Mouse (Mus musculus): ENCODE measurements around the gene Inpp5k. TPM values are rescaled to one million over a fixed set of nuclear protein-coding genes. Genes with fewer than 3 reads are reported as not detected.

Gene Inpp5k
- polyA plus RNA-seq, 1 experiment from 2014 or later = 59.3 TPM

- peak overlapping the region; percentile 70 for H3K4me3 ChIP-seq (replicated peaks; ENCODE audit: low read length)
- no peaks in the 10 kb centered on the region for H3K36me3 ChIP-seq (ENCODE audit: control insufficient read depth, insufficient read depth)
- peaks cover 48% of the 10 kb centered on the region for H3K4me1 ChIP-seq (replicated peaks; ENCODE audit: control insufficient read depth, insufficient read depth, low read length)
- 61% methylated on average over 10 of the region's 13 CpGs for WGBS
- no peak for ATAC-seq
- peaks cover 9% of the 10 kb centered on the region for H3K27me3 ChIP-seq (replicated peaks; ENCODE audit: control insufficient read depth, insufficient read depth, low read length)
- H3K27ac ChIP-seq (ENCODE audit: low read length) = no peak overlapping the region; the same call in 1 of the 2 replicates
- no peaks in the 10 kb centered on the region for H3K9me3 ChIP-seq (ENCODE audit: control insufficient read depth, low read length)
- H3K9ac ChIP-seq (replicated peaks; ENCODE audit: low read depth, low read length) = peak overlapping the region; percentile 83
- peak overlapping the region; percentile 88 for H3K4me2 ChIP-seq (ENCODE audit: low read length)
Measured at GRCm38 (mm10) chr11:75650958-75651425, 20.2 kb downstream of the Inpp5k start.

GRCm38 (mm10) chr11:75651426-75652221 lies 20.8 kb downstream of the Inpp5k start:
- Histone ChIP-seq H3K27ac (ENCODE audit: low read length) (peak overlapping the region; percentile 61; the same call in 1 of the 2 replicates), H3K9ac (replicated peaks; ENCODE audit: low read depth, low read length) (peak overlapping the region; percentile 83), H3K9me3 (ENCODE audit: control insufficient read depth, low read length) (no peaks in the 10 kb centered on the region), H3K4me1 (replicated peaks; ENCODE audit: control insufficient read depth, insufficient read depth, low read length) (peaks cover 54% of the 10 kb centered on the region), H3K4me2 (ENCODE audit: low read length) (peak overlapping the region; percentile 88), H3K4me3 (replicated peaks; ENCODE audit: low read length) (peak overlapping the region; percentile 70), H3K36me3 (ENCODE audit: control insufficient read depth, insufficient read depth) (no peaks in the 10 kb centered on the region), H3K27me3 (replicated peaks; ENCODE audit: control insufficient read depth, insufficient read depth, low read length) (peaks cover 9% of the 10 kb centered on the region)
- peak; percentile 62 for ATAC-seq
- WGBS = under 1% methylated on average over 52 of the region's 54 CpGs

GRCm38 (mm10) chr11:75652222-75652941 lies 21.6 kb downstream of the Inpp5k start:
- Histone ChIP-seq H3K4me2 (ENCODE audit: low read length) (peak overlapping the region; percentile 88), H3K4me1 (replicated peaks; ENCODE audit: control insufficient read depth, insufficient read depth, low read length) (peaks cover 54% of the 10 kb centered on the region), H3K9me3 (ENCODE audit: control insufficient read depth, low read length) (no peaks in the 10 kb centered on the region), H3K36me3 (ENCODE audit: control insufficient read depth, insufficient read depth) (no peaks in the 10 kb centered on the region), H3K9ac (replicated peaks; ENCODE audit: low read depth, low read length) (peak overlapping the region; percentile 83), H3K4me3 (replicated peaks; ENCODE audit: low read length) (peak overlapping the region; percentile 70), H3K27me3 (replicated peaks; ENCODE audit: control insufficient read depth, insufficient read depth, low read length) (peaks cover 9% of the 10 kb centered on the region), H3K27ac (ENCODE audit: low read length) (no peak overlapping the region)
- ATAC-seq = no peak
- WGBS = 26% methylated on average over 20 of the region's 20 CpGs

GRCm38 (mm10) chr11:75652942-75653684 lies 22.3 kb downstream of the Inpp5k start:
- Histone ChIP-seq H3K9ac (replicated peaks; ENCODE audit: low read depth, low read length) (no peak overlapping the region), H3K27ac (ENCODE audit: low read length) (no peak overlapping the region), H3K27me3 (replicated peaks; ENCODE audit: control insufficient read depth, insufficient read depth, low read length) (peaks cover 9% of the 10 kb centered on the region), H3K4me1 (replicated peaks; ENCODE audit: control insufficient read depth, insufficient read depth, low read length) (peaks cover 47% of the 10 kb centered on the region), H3K4me2 (ENCODE audit: low read length) (peak overlapping the region; percentile 84), H3K9me3 (ENCODE audit: control insufficient read depth, low read length) (no peaks in the 10 kb centered on the region), H3K36me3 (ENCODE audit: control insufficient read depth, insufficient read depth) (no peaks in the 10 kb centered on the region), H3K4me3 (replicated peaks; ENCODE audit: low read length) (peak overlapping the region; percentile 53)
- WGBS = 33% methylated on average over 14 of the region's 14 CpGs
- ATAC-seq = no peak

- 1% methylated on average over 45 of the region's 45 CpGs for WGBS
- H3K9me3 ChIP-seq (ENCODE audit: control insufficient read depth, low read length) = no peaks in the 10 kb centered on the region
- H3K4me3 ChIP-seq (replicated peaks; ENCODE audit: low read length) = peak overlapping the region; percentile 53
- H3K4me2 ChIP-seq (ENCODE audit: low read length) = peak overlapping the region; percentile 84
- peaks cover 42% of the 10 kb centered on the region for H3K4me1 ChIP-seq (replicated peaks; ENCODE audit: control insufficient read depth, insufficient read depth, low read length)
- peaks cover 9% of the 10 kb centered on the region for H3K27me3 ChIP-seq (replicated peaks; ENCODE audit: control insufficient read depth, insufficient read depth, low read length)
- peak; percentile 30 for ATAC-seq
- H3K27ac ChIP-seq (ENCODE audit: low read length) = no peak overlapping the region
- H3K36me3 ChIP-seq (ENCODE audit: control insufficient read depth, insufficient read depth) = no peaks in the 10 kb centered on the region
- peak overlapping the region; percentile 54 for H3K9ac ChIP-seq (replicated peaks; ENCODE audit: low read depth, low read length)
Measured at GRCm38 (mm10) chr11:75653781-75654470, 23.1 kb downstream of the Inpp5k start.

- Histone ChIP-seq H3K27me3 (replicated peaks; ENCODE audit: control insufficient read depth, insufficient read depth, low read length) (peaks cover 9% of the 10 kb centered on the region), H3K4me2 (ENCODE audit: low read length) (peak overlapping the region; percentile 84), H3K4me1 (replicated peaks; ENCODE audit: control insufficient read depth, insufficient read depth, low read length) (peaks cover 42% of the 10 kb centered on the region), H3K4me3 (replicated peaks; ENCODE audit: low read length) (peak overlapping the region; percentile 53), H3K36me3 (ENCODE audit: control insufficient read depth, insufficient read depth) (no peaks in the 10 kb centered on the region), H3K9me3 (ENCODE audit: control insufficient read depth, low read length) (no peaks in the 10 kb centered on the region), H3K27ac (ENCODE audit: low read length) (no peak overlapping the region), H3K9ac (replicated peaks; ENCODE audit: low read depth, low read length) (0 out of 2 replicates have a peak overlapping the region, but pooled peaks have one; percentile 8)
- WGBS = 47% methylated on average over 25 of the region's 25 CpGs
- no peak for ATAC-seq
Measured at GRCm38 (mm10) chr11:75654471-75655390, 23.9 kb downstream of the Inpp5k start.

- peaks cover 41% of the 10 kb centered on the region for H3K4me1 ChIP-seq (replicated peaks; ENCODE audit: control insufficient read depth, insufficient read depth, low read length)
- no peaks in the 10 kb centered on the region for H3K9me3 ChIP-seq (ENCODE audit: control insufficient read depth, low read length)
- ATAC-seq = peak; percentile 37; the same call in 1 of the 2 replicates
- peaks cover 9% of the 10 kb centered on the region for H3K27me3 ChIP-seq (replicated peaks; ENCODE audit: control insufficient read depth, insufficient read depth, low read length)
- peaks cover 2% of the 10 kb centered on the region; the same call in 1 of the 2 replicates for H3K36me3 ChIP-seq (ENCODE audit: control insufficient read depth, insufficient read depth)
- peak overlapping the region; percentile 99 for H3K4me2 ChIP-seq (ENCODE audit: low read length)
- H3K27ac ChIP-seq (ENCODE audit: low read length) = no peak overlapping the region
- WGBS = 1% methylated on average over 75 of the region's 78 CpGs
- H3K4me3 ChIP-seq (replicated peaks; ENCODE audit: low read length) = peak overlapping the region; percentile 74
- H3K9ac ChIP-seq (replicated peaks; ENCODE audit: low read depth, low read length) = peak overlapping the region; percentile 77
Measured at GRCm38 (mm10) chr11:75655621-75656545, 25.1 kb downstream of the Inpp5k start.
